Mouse (Mus musculus) Patski (cell line): ENCODE measurements around the gene Pla2g15. TPM values are rescaled to one million over a fixed set of nuclear protein-coding genes. Genes with fewer than 3 reads are reported as not detected.
A peak's percentile ranks its signal among the peaks of the same experiment; 100 is the strongest.

Experiments
- ATAC-seq: fragments of 100-300 bp; one replicate; pipeline ENCODE4 v1.8.0; 2021
- CTCF ChIA-PET: fragments of 350-600 bp; sonication (Branson Sonifier 250); formaldehyde crosslinking; loops from one replicate; lab custom pipeline; 2022; ENCODE audit warnings: inconsistent platforms; lab: Charles Lee
- POLR2A ChIA-PET: fragments of 350-600 bp; sonication (Branson Sonifier 250); formaldehyde crosslinking; loops from one replicate; lab custom pipeline; 2022; ENCODE audit warnings: antibody characterized with exemption, inconsistent platforms; lab: Charles Lee
- DNase-seq: peaks from one replicate; pipeline ENCODE4 v3.0.0-alpha.2; 2011; ENCODE audit warnings: low read depth, low spot score
- H3K27me3 ChIP-seq: fragments of 371-371 bp; one replicate; pipeline ENCODE4 v1.5.1; 2021
- CTCF ChIP-seq: fragments of 100-300 bp; IDR thresholded peaks from one replicate; pipeline ENCODE4 v1.5.1; 2021
- in situ Hi-C: fragments of 300-500 bp; cut with MboI; formaldehyde crosslinking; loops from 3 replicates; pipeline ENCODE4 v1.11.1; 2018; ENCODE audit warnings: low pct_unique_long_range_greater_than_20kb, mixed read lengths
- polyA plus RNA-seq: library from polyadenylated mRNA; unstranded; gene quantifications from one replicate; pipeline ENCODE4 v1.2.3, GENCODE M21; 2021

Pla2g15 gene
- polyA plus RNA-seq, 1 experiment from 2014 or later = 24.6 TPM

GRCm38 (mm10) chr8:106165460-106165859 is 15.3 kb downstream of the Pla2g15 start:
- in situ Hi-C loops = no loop called here
- TF ChIP-seq CTCF = no peak
- DNase-seq = no peak
- POLR2A ChIA-PET = interaction anchor here (1.0 to 2.0 kb wide), 4 partner anchors 15 to 38 kb away, joined by 3 to 13 read pairs (median 3); partner anchors contain the start of gene Pla2g15
- CTCF ChIA-PET = interaction anchor here (0.7 to 6.3 kb wide), 20 partner anchors 8 to 79 kb away, joined by 3 to 116 read pairs (median 6); no protein-coding TSS in a partner anchor
- ATAC-seq = no peak
- H3K27me3 ChIP-seq = no peaks in the 10 kb centered on the region

- in situ Hi-C loops = no loop called here
- ChIA-PET CTCF (interaction anchor here (0.9 to 1.7 kb wide), 3 partner anchors 12 to 30 kb away, joined by 3 to 5 read pairs (median 4); no protein-coding TSS in a partner anchor), POLR2A (interaction anchor here (0.8 to 2.1 kb wide), 5 partner anchors 17 to 30 kb away, joined by 3 to 13 read pairs (median 4); partner anchors contain the start of gene Pla2g15)
- DNase-seq (no peak), ATAC-seq (peak; percentile 75)
- TF ChIP-seq CTCF = no peak
- no peaks in the 10 kb centered on the region for H3K27me3 ChIP-seq
Observed at GRCm38 (mm10) chr8:106168356-106169016, 18.3 kb downstream of the Pla2g15 start, which contains the start of gene Slc7a6. Slc7a6 (plus strand) TSS chr8:106168857.

DNA sequence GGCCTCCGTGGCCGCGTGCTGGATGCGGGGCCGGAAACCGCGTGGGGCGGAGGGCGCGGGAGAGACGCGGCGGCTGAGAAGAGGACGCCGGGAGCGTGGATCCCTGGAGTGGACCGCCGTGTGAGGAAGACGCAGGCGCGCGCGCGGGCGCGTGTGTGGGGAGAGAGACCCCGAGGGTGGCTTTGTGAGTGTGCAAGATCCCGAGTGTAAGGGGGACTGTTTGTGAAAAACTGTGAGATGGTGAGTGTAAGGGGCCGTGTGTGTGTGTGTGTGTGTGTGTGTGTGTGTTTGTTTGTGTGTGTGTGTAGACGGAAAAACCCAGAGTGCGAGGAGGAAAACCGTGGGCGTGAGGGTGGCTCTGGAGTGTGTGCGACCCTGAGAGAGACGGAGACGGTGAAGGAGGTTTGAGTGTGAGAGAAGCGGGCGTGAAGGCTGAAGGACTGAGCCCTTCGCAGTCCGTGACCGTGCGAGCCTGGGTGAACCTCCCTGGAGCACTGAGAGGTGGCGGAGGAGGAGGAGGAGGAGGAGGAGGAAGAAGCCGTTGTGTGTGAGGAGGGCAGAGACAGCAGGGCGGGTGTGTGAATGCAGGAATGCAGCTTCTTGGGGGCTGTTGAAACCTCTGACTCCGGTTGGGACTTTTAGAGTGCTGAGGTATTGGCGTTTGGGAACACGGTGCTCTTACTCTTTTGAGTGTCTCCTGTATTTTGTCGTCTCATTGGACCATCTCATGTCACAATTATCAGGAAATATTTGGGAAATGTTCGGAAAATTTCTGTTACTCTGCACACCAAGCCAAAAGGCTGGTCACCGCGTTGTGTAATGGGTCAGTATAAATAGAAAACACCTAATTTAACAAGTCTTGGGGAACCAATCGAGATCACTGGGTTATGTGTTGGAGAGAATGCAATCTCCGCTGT is 19.1 kb downstream of the Pla2g15 start:
- ATAC-seq (peak; percentile 41), DNase-seq (no peak)
- CTCF ChIA-PET = interaction anchor here (0.9 to 1.9 kb wide), 5 partner anchors 12 to 29 kb away, joined by 3 to 5 read pairs (median 4); no protein-coding TSS in a partner anchor
- POLR2A ChIA-PET = interaction anchor here (0.6 to 2.1 kb wide), 8 partner anchors 16 to 245 kb away, joined by 3 to 13 read pairs (median 4); partner anchors contain the start of gene Pla2g15
- no peaks in the 10 kb centered on the region for H3K27me3 ChIP-seq
- in situ Hi-C loops = no loop called here
- TF ChIP-seq CTCF = no peak

DNA sequence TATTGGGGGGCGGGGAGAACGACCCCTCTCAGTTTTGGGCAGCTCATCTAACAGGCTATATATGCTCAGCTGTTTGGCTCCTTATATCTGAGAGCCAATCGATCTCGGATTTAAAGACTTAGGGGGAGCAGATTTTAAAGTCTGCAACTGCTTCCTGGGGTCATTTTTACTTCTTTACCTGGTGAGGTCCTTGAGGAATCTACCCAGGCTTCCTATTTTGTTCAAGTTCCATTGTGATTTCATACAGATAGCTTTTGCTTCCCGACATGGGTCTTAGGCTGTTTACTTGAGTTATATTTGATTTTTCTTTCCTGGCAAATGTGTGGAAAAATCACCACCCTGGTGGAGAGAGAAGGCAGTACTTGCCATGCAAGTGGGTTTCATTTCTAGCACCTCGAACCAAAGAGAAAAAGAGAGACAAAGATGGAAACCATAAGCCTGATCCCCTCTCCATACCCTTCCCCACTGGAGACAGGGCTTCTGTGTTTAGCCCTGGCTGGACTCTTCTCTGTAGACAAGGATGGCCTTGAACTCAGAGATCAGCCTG is 19.8 kb downstream of the Pla2g15 start:
- CTCF ChIA-PET = interaction anchor here (1.1 to 1.9 kb wide), 4 partner anchors 11 to 29 kb away, joined by 3 to 4 read pairs (median 4); no protein-coding TSS in a partner anchor
- ATAC-seq (no peak), DNase-seq (no peak)

DNA sequence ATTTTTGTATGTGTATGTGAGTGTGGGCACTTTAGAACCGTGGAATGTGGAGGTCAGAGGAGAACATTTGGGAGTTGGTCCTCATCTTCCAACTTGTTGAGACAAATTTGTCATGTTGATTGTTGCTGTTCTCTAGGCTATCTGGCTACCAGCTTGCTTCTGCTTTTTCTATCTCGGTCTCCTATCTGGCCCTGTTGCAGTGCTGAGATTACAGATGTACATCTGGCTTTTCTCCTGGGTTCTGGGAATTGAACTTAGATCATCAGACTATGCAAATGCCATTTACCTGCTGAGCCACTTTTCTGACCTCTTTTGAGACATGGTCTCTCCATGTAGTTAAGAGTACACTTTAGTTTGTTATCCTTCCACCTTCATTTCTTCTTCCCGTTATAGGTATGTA is 23.4 kb downstream of the Pla2g15 start:
- no peak for DNase-seq
- POLR2A ChIA-PET = no interaction called here
- no peaks in the 10 kb centered on the region for H3K27me3 ChIP-seq
- no peak for TF ChIP-seq CTCF
- CTCF ChIA-PET = no interaction called here
- no peak for ATAC-seq
- in situ Hi-C loops = no loop called here

More for the DNA sequence above, 19.8 kb downstream of the Pla2g15 start:
- TF ChIP-seq CTCF = no peak
- in situ Hi-C loops = no loop called here
- no peaks in the 10 kb centered on the region for H3K27me3 ChIP-seq
- POLR2A ChIA-PET = interaction anchor here (0.6 to 2.1 kb wide), 4 partner anchors 15 to 245 kb away, joined by 3 to 13 read pairs (median 6); no protein-coding TSS in a partner anchor

DNA sequence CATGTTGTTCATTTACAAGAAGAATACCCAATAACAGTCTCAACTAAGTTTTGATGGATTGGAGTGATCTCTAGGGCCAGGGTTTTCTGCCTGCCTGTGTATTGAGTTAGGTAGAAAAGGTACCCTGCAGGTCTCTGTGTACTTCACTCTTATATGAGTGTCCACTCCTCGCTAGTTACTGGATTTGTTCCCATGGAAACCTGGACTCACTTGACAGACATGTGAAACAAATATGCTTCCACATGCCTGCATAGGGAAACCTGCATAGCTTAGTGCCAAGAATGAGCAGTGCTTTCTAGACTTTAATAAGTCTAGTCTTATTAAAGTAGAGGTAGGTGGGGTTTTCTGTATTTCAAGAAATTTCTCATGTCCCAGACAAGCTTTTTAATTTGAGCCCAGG is 26.7 kb downstream of the Pla2g15 start:
- no peak for DNase-seq
- TF ChIP-seq CTCF = no peak
- POLR2A ChIA-PET = interaction anchor here (0.6 kb wide), 1 partner anchor 755 kb away, joined by 6 read pairs; no protein-coding TSS in a partner anchor
- H3K27me3 ChIP-seq = no peaks in the 10 kb centered on the region
- no peak for ATAC-seq
- in situ Hi-C loops = no loop called here
- CTCF ChIA-PET = interaction anchor here (1.9 kb wide), 1 partner anchor 11 kb away, joined by 8 read pairs; no protein-coding TSS in a partner anchor

DNA sequence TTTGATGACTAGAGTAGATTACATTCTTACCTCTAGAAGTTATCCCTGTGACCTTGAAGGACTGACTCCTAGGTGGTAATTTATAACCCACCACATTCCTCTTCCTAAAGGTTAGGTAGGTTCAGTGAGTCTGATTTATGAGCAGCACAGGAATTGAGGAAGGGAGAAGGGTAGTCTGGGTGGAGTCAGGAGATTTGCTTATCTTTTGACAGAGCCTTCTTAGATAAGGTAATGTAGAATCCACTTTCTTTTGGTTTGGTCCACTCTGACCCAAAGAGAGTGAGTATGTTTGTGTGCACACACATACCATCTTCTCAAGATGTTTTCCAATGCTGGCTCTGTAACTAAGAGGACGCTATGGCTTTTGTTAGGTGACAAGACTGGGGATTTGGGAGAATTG is 27.4 kb downstream of the Pla2g15 start:
- no peaks in the 10 kb centered on the region for H3K27me3 ChIP-seq
- ChIA-PET CTCF (interaction anchor here (1.9 kb wide), 1 partner anchor 12 kb away, joined by 8 read pairs; no protein-coding TSS in a partner anchor), POLR2A (interaction anchor here (0.6 kb wide), 1 partner anchor 542 kb away, joined by 3 read pairs; no protein-coding TSS in a partner anchor)
- no peak for ATAC-seq
- TF ChIP-seq CTCF = no peak
- in situ Hi-C loops = no loop called here
- no peak for DNase-seq

GRCm38 (mm10) chr8:106178428-106178827 is 28.2 kb downstream of the Pla2g15 start:
- in situ Hi-C loops = no loop called here
- ChIA-PET POLR2A (interaction anchor here (0.5 kb wide), 1 partner anchor 14 kb away, joined by 3 read pairs; no protein-coding TSS in a partner anchor), CTCF (interaction anchor here (1.9 kb wide), 1 partner anchor 13 kb away, joined by 8 read pairs; no protein-coding TSS in a partner anchor)
- TF ChIP-seq CTCF = no peak
- DNase-seq (no peak), ATAC-seq (no peak)
- H3K27me3 ChIP-seq = no peaks in the 10 kb centered on the region

GRCm38 (mm10) chr8:106185628-106186270 is 35.5 kb downstream of the Pla2g15 start:
- DNase-seq (peak; percentile 92), ATAC-seq (peak; percentile 97)
- CTCF ChIA-PET = interaction anchor here (1.2 to 2.2 kb wide), 5 partner anchors 8 to 45 kb away, joined by 3 to 8 read pairs (median 5); no protein-coding TSS in a partner anchor
- in situ Hi-C loops = no loop called here
- no peaks in the 10 kb centered on the region for H3K27me3 ChIP-seq
- POLR2A ChIA-PET = interaction anchor here (1.0 to 2.3 kb wide), 5 partner anchors 8 to 17 kb away, joined by 4 to 8 read pairs (median 4); partner anchors contain the start of gene Slc7a6
- no peak for TF ChIP-seq CTCF
